Mouse (Mus musculus) heart, adult 2 months (tissue): ENCODE measurements around the gene Grik5. TPM values are rescaled to one million over a fixed set of nuclear protein-coding genes. Genes with fewer than 3 reads are reported as not detected.

Source experiments
- DNase-seq, 2 experiments: peaks; one replicate each; pipeline ENCODE4 v3.0.0; 2021
- H3K27ac ChIP-seq: fragments of 200-600 bp; 2 replicates; pipeline ENCODE4 v1.8.1; 2022
- H3K27me3 ChIP-seq: fragments of 200-500 bp; 2 replicates; pipeline ENCODE4 v1.6.1; 2012; ENCODE audit warnings: mild to moderate bottlenecking, low read length, inconsistent platforms, mixed read lengths; ENCODE audit not compliant: control insufficient read depth, insufficient read depth
- H3K36me3 ChIP-seq: fragments of 200-500 bp; 2 replicates; pipeline ENCODE4 v1.6.1; 2012; ENCODE audit warnings: low read length, inconsistent platforms; ENCODE audit not compliant: control insufficient read depth, insufficient read depth
- H3K4me1 ChIP-seq: fragments of 200-500 bp; 2 replicates; pipeline ENCODE4 v1.6.1; 2011; ENCODE audit warnings: low read length; ENCODE audit not compliant: control insufficient read depth, insufficient read depth
- H3K4me3 ChIP-seq: fragments of 200-600 bp; 2 replicates; pipeline ENCODE4 v1.8.1; 2022
- H3K79me2 ChIP-seq: fragments of 200-500 bp; replicated peaks from 2 replicates; pipeline ENCODE4 v1.6.1; 2012; ENCODE audit warnings: mild to moderate bottlenecking, inconsistent platforms, low read length, moderate library complexity, mixed read lengths; ENCODE audit not compliant: control insufficient read depth, insufficient read depth
- H3K9ac ChIP-seq: fragments of 200-500 bp; 2 replicates; pipeline ENCODE4 v1.6.1; 2012; ENCODE audit warnings: low read depth, mild to moderate bottlenecking, control low read depth, inconsistent platforms, low read length, mixed read lengths
- CTCF ChIP-seq: fragments of 200-600 bp; IDR thresholded peaks from 2 replicates; pipeline ENCODE4 v1.8.1; 2022; ENCODE audit warnings: antibody characterized with exemption, mild to moderate bottlenecking, moderate library complexity
- EP300 ChIP-seq: fragments of 200-500 bp; IDR thresholded peaks from 2 replicates; pipeline ENCODE4 v1.6.1; 2011; ENCODE audit warnings: low read depth, low read length, control low read depth; ENCODE audit not compliant: insufficient read depth
- POLR2A ChIP-seq: fragments of 200-500 bp; IDR thresholded peaks from 2 replicates; pipeline ENCODE4 v1.6.1; 2011; ENCODE audit warnings: mild to moderate bottlenecking, low read depth, low read length, control low read depth; ENCODE audit not compliant: insufficient read depth
- WGBS: fragments of 180-500 bp; shearing (Covaris S2); methylation state at CpG from one replicate; pipeline ENCODE4 v1.1.7; 2018; 5-methylcytosine and 5-hydroxymethylcytosine counted together
- intact Hi-C: fragments of 180-260 bp; cut with DNase I; formaldehyde crosslinking; loops from one replicate; pipeline ENCODE4 v1.15.1; 2025
- polyA plus RNA-seq: library from polyadenylated mRNA; depleted of rRNA; stranded (reverse); fragments of >200 nt; gene quantifications from 2 replicates; pipeline ENCODE4 v1.2.3, GENCODE M21; 2012
- total RNA-seq, 2 experiments: library from RNA; stranded (reverse); gene quantifications; 2 replicates each; pipeline ENCODE4 v1.2.3; 2021

Grik5 gene
- total and polyA plus RNA-seq, 3 experiments: 4.5 to 12.1 (median 4.6) TPM

GRCm38 (mm10) chr7:25006171-25006570, 66.0 kb downstream of the Grik5 start:
- Histone ChIP-seq H3K4me1 (no peaks in the 10 kb centered on the region), H3K4me3 (no peak overlapping the region), H3K27me3 (peaks cover 27% of the 10 kb centered on the region), H3K9ac (no peak overlapping the region), H3K27ac (no peak overlapping the region), H3K79me2 (no peaks in the 10 kb centered on the region), H3K36me3 (no peaks in the 10 kb centered on the region)
- DNase-seq: no peak
- WGBS: 64% methylated on average over 3 of the region's 3 CpGs
- TF ChIP-seq POLR2A (no peak), EP300 (no peak), CTCF (no peak)
- intact Hi-C loops: no loop called here

- no peak for TF ChIP-seq POLR2A
- no peak for TF ChIP-seq EP300
- no peak for TF ChIP-seq CTCF
- intact Hi-C loops: no loop called here
Measured at GRCm38 (mm10) chr7:25005421-25006065, 66.6 kb downstream of the Grik5 start, which contains the start of gene Atp1a3. Atp1a3 (minus strand) TSS chr7:25005958.

GRCm38 (mm10) chr7:25004806-25005205, 67.3 kb downstream of the Grik5 start:
- Histone ChIP-seq H3K4me3 (no peak overlapping the region), H3K27ac (no peak overlapping the region), H3K4me1 (no peaks in the 10 kb centered on the region), H3K36me3 (no peaks in the 10 kb centered on the region), H3K27me3 (peaks cover 18% of the 10 kb centered on the region), H3K9ac (no peak overlapping the region), H3K79me2 (no peaks in the 10 kb centered on the region)
- TF ChIP-seq CTCF (no peak), EP300 (no peak), POLR2A (no peak)
- WGBS: 34% methylated on average over 7 of the region's 9 CpGs
- intact Hi-C loops: no loop called here
- DNase-seq: no peak

More at GRCm38 (mm10) chr7:25005421-25006065, 66.6 kb downstream of the Grik5 start, which contains the start of gene Atp1a3:
- no peak within 1 kb of the TSS for H3K4me3 ChIP-seq
- no peaks in the 10 kb centered on the region for H3K4me1 ChIP-seq
- 3% methylated on average over 54 of the region's 54 CpGs for WGBS
- no peaks in the 10 kb centered on the region for H3K79me2 ChIP-seq
- no peak within 1 kb of the TSS for H3K27ac ChIP-seq
- H3K27me3 ChIP-seq: peaks cover 24% of the 10 kb centered on the region
- H3K9ac ChIP-seq: no peak within 1 kb of the TSS
- H3K36me3 ChIP-seq: no peaks in the 10 kb centered on the region
- peak in 1 of 2 experiments; percentile 17 for DNase-seq

DNA sequence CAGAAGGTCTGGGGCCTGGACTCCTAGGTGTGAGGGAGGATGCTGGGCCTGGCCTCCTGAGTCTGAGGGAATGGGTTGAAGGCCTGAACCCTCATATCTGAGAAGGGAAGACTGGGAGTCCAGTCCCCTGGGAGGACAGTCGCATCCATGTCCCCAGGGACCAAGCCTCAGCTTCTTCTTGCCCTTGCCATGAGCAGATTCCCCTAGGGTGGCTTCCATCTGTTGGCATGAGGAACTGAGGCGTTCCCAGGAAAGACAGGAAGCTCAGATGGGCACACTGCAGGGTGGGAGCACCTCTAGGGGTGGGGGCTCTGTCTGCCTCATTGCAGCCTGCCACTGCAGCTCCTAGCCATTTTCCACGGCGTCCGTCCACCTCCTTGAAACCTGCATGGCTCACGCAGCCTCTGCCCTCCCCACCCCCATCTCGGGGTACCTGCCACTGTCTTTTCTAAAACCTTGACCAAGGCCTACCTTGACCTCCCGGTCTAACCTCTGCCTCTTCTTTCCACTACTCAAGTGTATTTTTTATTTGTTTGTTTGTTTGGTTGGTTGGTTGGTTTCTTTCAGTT, 68.2 kb downstream of the Grik5 start:
- no peaks in the 10 kb centered on the region for H3K4me1 ChIP-seq
- H3K36me3 ChIP-seq: no peaks in the 10 kb centered on the region
- no peak for TF ChIP-seq POLR2A
- no peak for TF ChIP-seq EP300
- no peak for TF ChIP-seq CTCF
- no peak overlapping the region for H3K4me3 ChIP-seq
- intact Hi-C loops: no loop called here
- no peaks in the 10 kb centered on the region for H3K79me2 ChIP-seq
- peaks cover 13% of the 10 kb centered on the region for H3K27me3 ChIP-seq
- no peak overlapping the region for H3K27ac ChIP-seq
- WGBS: 80% methylated on average over 8 of the region's 8 CpGs
- no peak for DNase-seq
- no peak overlapping the region for H3K9ac ChIP-seq

DNA sequence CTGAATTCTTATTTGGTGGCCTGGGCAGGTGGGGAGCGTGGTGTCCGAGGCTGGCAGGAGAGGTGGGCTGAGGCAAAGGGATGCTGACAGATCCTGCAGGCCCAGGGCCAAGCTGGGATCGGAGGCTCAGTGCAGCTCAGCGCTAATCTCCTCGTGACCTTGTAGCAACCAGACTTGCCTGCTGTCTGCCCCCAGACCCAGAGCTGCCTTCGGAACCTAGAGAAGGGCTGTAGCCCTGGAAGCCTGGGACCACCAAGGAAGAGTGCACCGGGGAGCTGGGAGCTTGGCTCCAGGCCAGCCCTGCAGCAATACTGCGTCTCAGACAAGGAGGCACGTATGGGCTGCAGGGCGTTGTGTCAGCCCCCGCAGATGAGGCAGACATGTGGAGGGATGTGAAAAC, 68.9 kb downstream of the Grik5 start:
- Histone ChIP-seq H3K79me2 (no peaks in the 10 kb centered on the region), H3K9ac (no peak overlapping the region), H3K36me3 (no peaks in the 10 kb centered on the region), H3K27me3 (peaks cover 13% of the 10 kb centered on the region), H3K4me1 (no peaks in the 10 kb centered on the region), H3K4me3 (no peak overlapping the region), H3K27ac (no peak overlapping the region)
- WGBS: 44% methylated on average over 11 of the region's 11 CpGs
- no peak for TF ChIP-seq EP300
- no peak for TF ChIP-seq POLR2A
- TF ChIP-seq CTCF: no peak
- DNase-seq: no peak
- intact Hi-C loops: no loop called here

GRCm38 (mm10) chr7:25000711-25001110, 71.4 kb downstream of the Grik5 start:
- Histone ChIP-seq H3K4me1 (no peaks in the 10 kb centered on the region), H3K79me2 (no peaks in the 10 kb centered on the region), H3K27me3 (peaks cover 7% of the 10 kb centered on the region), H3K4me3 (no peak overlapping the region), H3K27ac (no peak overlapping the region), H3K36me3 (no peaks in the 10 kb centered on the region), H3K9ac (no peak overlapping the region)
- DNase-seq: no peak
- intact Hi-C loops: no loop called here
- WGBS: 58% methylated on average over 12 of the region's 12 CpGs
- TF ChIP-seq EP300 (no peak), CTCF (no peak), POLR2A (no peak)
